Mouse (Mus musculus): ENCODE data around the gene Nptx1.

DNA sequence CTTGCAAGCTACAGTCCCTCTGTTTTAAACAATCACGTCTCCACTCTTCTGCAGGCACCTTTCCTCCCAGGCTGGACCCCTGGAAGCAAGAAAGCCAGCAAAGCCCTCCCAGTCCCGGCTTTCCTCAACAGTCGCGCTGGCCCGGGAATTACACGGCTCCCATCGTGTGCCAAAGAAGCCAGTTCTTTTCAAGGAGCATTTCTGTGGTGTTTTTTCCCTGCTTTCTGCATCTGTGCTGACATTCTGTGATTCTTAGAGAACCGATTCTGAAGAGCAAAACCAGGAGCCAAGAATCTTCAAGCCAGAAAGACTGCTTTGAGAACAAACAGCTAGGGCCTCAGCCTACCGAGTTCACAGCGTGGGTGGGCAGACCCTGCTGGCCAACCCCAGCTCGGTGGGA, 18.6 kb downstream of the Nptx1 start:
- no peak for TF ChIP-seq CTCF (IDR thresholded peaks at IDR 0.05; ENCODE audit: low read depth)
- no peak for TF ChIP-seq EP300 (IDR thresholded peaks at IDR 0.05; ENCODE audit: low read depth)
